Mouse (Mus musculus) cerebellum, adult 2 months (tissue): ENCODE results near the gene Pisd.

Source experiments
- CTCF ChIP-seq: fragments of 200-500 bp; IDR thresholded peaks from 2 replicates; pipeline ENCODE4 v1.5.1; 2011; ENCODE audit warnings: low read depth, mild to moderate bottlenecking, control low read depth, low read length, moderate library complexity, borderline replicate concordance; ENCODE audit not compliant: insufficient read depth
- POLR2A ChIP-seq: fragments of 200-500 bp; IDR thresholded peaks from 2 replicates; pipeline ENCODE4 v1.6.1; 2011; ENCODE audit warnings: low read length, control low read depth, borderline replicate concordance; ENCODE audit not compliant: insufficient read depth

DNA sequence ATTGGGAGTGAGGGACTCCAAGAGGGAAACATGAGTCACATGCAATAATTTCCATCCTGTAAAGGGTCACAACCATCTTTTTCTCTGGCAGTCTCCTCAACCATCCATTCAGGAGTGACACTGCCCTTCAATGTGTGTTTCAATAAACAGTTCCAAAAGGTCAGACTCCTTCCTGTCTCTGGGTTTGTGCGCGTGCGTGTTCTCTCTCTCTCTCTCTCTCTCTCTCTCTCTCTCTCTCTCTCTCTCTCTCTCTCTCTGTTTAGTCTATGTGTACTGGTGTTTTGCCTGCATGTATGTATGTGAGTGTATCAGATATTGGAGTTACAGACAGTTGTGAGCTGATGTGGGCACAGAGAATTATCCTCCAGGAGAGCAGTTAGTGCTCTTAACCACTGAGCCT, 18.4 kb downstream of the Pisd start:
- TF ChIP-seq POLR2A (no peak), CTCF (no peak)
